Mouse (Mus musculus) liver, postnatal 0 days (tissue): ENCODE measurements around the gene Endou.

Source experiments
- CTCF ChIP-seq: sonication (generic); IDR thresholded peaks from 2 replicates; pipeline ENCODE4 v1.5.1; 2016; ENCODE audit warnings: antibody characterized with exemption, low read depth
- EP300 ChIP-seq: IDR thresholded peaks from 2 replicates; pipeline ENCODE4 v1.6.1; 2016; ENCODE audit warnings: antibody characterized with exemption, low read depth, mild to moderate bottlenecking

- TF ChIP-seq CTCF (no peak), EP300 (no peak)
Observed at GRCm38 (mm10) chr15:97677341-97677740, 53.8 kb downstream of the Endou start.
